Mouse (Mus musculus) gonadal fat pad, adult 2 months (tissue): ENCODE data around the gene Nucb1. TPM values are rescaled to one million over a fixed set of nuclear protein-coding genes. Genes with fewer than 3 reads are reported as not detected.
"Not testable (repeated sequence)": the region's sequence is repeated elsewhere in the genome, so short reads cannot be mapped to it uniquely, and the experiment has no call there.

Source experiments
- DNase-seq: peaks from one replicate; pipeline ENCODE4 v3.0.0-alpha.2; 2012; ENCODE audit warnings: low read depth
- polyA plus RNA-seq: library from polyadenylated mRNA; depleted of rRNA; stranded (reverse); fragments of >200 nt; gene quantifications from 2 replicates; pipeline ENCODE4 v1.2.3, GENCODE M21; 2012; rRNA removed

The Nucb1 gene
- 540 and 702 TPM in 2 replicates for polyA plus RNA-seq

DNA sequence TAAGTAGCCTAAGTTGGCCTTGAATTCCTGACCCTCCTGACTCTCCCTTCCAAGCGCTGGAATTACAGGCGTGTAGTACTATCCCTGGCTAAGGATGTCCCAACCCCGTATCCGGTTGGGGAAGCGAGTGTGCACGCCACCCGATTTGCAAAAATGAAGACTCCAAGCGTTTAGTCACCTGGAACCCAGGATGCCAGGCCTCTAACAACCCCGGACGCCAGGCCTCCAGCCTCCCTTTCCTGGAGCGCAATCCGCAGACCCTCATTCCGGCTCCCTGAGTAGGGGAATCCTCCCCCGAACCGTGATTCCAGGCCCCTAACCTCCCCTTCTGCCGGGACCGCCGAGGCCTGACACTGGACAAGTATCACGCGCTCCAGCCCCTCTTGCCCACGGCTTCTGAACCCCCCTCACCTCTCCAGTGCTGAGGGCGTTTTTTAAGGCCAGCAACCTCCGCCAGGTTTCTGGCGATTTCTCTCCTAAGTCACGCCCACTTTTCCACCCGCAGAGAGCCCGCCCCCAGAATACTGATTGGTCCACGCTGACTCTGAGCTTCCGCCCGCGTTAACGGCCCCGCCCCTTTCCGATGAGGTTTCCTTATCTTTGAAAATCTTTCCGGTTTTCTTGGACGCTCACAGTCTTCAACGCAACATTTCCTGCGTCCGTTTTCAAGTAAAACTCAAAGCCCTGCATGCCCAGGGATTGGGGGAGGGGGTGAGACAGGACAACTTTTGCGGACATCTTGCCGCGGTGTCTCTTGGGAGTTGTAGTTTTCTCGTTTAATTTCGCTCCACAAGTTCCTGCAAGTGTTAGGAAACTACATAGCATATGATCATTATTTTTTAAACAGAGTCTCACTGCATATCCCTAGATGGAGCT is at the start of gene Nucb1:
Nucb1 (minus strand) TSS at position 495 of the 876 bp plus-strand sequence.
- DNase-seq = no peak

GRCm38 (mm10) chr7:45558907-45559306 is 48.7 kb upstream of the Nucb1 start:
- DNase-seq = no peak

DNA sequence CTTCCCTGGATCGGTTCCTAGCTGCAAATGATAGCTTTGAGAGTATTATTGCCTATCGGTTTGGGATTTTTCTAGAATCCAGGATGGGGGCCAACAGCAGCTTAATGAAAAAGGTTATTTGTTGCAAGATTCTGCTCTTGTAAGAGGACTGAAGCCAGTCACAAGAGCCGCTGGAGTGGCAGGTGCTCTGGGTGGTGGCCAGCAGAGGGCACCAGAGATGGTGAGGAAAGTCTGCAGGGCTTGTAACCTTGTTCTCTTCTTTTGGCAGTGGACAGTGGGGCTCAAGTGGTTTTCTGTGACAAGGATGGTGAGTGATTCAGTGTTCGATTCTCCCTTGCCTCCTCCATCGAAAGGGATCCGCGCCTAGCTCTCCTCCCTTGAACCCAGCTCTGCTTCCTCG is 45.6 kb upstream of the Nucb1 start:
- DNase-seq = no peak

- DNase-seq = no peak
Measured at GRCm38 (mm10) chr7:45554744-45555143, 44.5 kb upstream of the Nucb1 start, which contains the start of gene Hsd17b14. Hsd17b14 (plus strand) TSS chr7:45554893.

DNA sequence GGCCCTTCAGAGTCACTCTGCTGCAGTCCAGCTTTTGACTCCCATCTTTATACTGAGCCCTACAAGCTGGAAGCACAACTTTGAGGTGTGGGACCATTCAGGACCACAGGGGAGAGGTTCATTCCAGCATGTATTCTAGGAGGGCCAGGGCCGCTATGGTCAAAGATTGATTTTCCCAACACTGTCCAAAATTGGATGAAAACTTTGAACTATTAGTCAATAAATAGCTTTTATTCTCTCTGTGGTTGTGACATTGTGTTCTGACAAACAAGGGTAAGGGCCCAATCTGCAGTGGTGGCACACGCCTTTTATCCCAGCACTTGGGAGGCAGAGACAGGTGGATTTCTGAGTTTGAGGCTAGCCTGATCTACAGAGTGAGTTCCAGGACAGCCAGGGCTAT is 43.8 kb upstream of the Nucb1 start:
- DNase-seq = no peak

DNA sequence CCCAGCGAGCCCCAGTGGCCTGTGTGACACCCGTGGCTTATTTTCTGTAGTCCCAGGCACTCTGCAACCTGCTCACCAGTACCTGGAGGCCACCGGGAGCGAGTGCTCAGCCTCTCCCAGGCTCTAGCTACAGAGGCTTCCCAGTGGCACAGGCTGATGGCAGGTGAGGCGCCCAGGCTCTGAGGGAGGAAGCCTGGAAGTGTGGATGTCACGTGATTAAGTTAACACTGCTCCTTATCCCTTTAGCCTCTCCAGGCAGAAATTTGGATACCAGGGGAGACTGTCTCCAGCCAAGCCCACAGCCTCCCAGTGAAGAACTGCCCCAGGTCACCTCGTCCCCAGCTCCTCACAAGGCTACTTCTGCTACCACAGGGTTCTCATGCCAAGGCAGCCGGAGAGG is 43.3 kb upstream of the Nucb1 start:
- DNase-seq = no peak

GRCm38 (mm10) chr7:45551512-45551883 is 41.3 kb upstream of the Nucb1 start:
- DNase-seq = no peak

DNA sequence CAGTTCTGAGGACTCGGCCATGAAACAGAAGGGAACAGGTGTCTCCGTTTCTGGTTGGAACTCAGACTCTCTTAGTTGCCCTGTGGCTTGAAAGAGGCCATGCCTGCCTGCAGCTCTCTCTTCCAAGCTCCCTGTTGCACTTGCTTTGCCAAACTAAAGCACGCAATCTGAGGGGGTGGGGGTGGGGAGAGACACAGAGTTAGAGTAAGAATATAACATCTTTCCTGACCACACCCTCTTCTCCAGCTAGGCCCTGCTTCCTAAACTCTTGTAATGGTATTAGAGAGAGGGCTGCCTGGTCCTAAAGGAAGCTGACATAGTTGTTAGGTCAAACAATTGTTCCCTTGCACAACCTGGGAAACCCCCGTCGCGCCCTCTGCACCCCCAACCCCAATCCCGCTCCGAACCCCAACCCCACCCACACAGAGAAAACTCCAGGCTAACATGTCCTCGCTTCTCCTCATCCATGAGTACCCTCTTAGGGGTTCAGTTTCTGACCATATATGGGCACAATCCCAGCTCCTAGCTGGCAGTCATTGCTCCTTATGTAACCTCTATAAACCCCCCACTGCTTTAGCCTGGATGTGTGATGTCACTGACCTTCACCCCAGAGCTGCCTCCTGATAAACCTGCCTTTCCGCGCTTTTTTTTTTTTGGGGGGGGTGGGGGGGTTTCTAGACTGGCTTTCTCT is 40.8 kb upstream of the Nucb1 start:
- no peak for DNase-seq

GRCm38 (mm10) chr7:45549641-45550436 is 39.6 kb upstream of the Nucb1 start:
- DNase-seq = no peak

DNA sequence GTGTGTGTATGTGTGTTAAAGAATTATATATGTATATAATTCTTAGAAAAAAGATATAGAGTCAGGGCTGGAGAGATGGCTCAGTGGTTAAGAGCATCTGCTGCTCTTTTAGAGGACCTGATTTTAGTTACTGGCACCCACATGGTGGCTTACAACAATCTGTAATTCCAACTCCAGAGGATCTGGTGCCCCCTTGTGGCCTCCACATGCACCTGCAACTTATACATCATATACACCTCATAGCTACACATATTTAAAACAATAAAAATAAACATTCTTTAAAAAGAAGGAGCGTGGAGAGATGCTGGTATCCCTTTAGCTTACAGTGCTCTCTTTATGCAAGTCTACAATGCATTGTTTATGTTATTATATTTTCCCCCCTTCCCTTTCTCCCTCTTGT is 34.3 kb upstream of the Nucb1 start:
- DNase-seq = no peak

GRCm38 (mm10) chr7:45540213-45540612 is 30.0 kb upstream of the Nucb1 start:
- DNase-seq = no peak

DNA sequence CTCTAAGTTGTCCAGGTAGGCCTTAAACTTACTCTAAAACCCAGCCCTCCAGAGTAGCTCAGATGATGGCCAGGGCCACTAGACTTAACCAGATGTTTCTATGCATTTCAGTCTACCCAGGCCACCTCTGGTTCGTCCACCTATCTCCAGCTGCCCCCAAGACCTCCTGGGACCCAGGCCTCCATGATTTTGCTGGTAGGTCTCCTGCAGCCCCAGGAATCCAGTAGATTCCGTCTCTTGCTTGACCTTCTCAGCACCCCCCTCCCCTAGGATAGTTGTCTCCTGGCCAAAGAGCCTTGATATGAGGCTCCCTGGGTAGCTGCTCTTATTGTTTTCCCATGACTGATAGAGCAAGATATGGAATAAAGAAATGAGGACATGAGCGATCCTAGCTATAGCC is 28.9 kb upstream of the Nucb1 start:
- no peak for DNase-seq

- no peak for DNase-seq
Measured at GRCm38 (mm10) chr7:45538163-45539041, 28.2 kb upstream of the Nucb1 start.

DNA sequence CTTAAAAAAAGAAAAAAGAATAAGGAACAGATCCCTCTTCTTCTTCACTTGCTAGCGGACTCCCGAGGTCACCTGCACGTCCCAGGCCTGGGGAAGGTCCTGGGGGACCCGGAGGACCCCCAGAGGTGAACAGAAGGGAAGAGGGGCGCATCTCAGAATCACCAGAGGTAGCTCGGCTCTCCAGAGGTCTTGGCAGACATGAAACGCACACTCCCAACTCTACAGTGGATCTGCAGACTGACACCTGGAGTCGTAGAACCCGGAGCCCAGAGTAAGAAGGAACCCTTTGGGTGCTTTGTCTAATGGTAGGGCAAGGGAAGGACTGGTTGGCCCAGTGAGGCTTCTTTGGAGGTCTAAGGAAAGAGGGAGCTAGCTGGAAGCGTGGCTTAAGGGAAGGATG is 27.4 kb upstream of the Nucb1 start:
- no peak for DNase-seq

- peak; percentile 61 for DNase-seq
Measured at GRCm38 (mm10) chr7:45535676-45536075, 25.5 kb upstream of the Nucb1 start.

DNA sequence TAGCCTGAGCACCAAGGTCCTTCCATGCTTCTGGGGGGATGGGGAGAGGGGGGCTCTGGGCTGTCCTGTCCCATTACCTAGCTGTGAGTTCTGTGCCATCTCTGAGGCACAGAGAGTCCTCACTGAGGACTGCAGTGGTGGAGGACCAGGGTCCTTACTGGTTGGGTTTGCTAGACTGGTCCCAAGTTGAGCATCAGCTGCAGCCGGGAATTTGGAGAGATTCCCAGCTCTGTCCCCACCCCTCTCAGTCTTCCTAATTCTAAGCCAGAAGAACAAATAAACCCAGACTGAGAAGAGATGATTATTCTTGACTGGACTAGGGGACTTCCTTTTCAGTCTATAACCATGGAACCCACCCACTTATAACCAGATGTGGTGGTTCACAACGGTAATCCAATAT is 20.4 kb upstream of the Nucb1 start:
- DNase-seq = no peak

GRCm38 (mm10) chr7:45529461-45529860 is 19.3 kb upstream of the Nucb1 start:
- DNase-seq = no peak

- DNase-seq = not testable (repeated sequence)
Measured at GRCm38 (mm10) chr7:45527169-45527568, 17.0 kb upstream of the Nucb1 start.

DNA sequence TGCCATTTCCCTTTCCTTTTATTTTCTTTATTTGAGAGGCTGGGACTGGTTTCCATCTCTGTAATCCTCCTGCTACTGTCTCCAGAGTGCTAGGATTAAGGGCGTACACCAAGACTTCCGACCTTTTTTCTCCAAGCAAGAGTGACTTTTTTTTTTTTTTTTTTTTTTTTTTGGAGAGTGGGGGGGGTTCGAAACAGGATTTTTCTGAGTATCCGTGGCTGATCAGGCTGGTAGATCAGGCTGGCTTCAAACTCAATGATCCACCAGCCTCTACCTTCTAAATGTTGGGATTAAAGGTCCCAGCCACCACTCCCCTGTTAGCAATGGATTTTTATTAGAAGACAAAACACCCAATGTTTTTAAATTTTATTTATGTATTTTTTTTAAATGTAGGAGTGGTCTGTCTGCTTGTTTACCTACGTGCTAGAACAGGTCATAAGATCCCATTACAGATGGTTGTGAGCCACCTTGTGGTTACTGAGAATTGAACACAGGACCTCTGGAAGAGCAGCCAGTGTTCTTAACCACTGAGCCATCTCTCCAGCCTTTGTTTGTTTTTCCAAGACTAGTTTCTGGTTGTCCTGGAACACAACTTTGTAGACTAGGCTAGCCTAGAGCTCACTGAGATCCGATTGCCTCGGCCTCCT is 16.4 kb upstream of the Nucb1 start:
- DNase-seq = no peak

DNA sequence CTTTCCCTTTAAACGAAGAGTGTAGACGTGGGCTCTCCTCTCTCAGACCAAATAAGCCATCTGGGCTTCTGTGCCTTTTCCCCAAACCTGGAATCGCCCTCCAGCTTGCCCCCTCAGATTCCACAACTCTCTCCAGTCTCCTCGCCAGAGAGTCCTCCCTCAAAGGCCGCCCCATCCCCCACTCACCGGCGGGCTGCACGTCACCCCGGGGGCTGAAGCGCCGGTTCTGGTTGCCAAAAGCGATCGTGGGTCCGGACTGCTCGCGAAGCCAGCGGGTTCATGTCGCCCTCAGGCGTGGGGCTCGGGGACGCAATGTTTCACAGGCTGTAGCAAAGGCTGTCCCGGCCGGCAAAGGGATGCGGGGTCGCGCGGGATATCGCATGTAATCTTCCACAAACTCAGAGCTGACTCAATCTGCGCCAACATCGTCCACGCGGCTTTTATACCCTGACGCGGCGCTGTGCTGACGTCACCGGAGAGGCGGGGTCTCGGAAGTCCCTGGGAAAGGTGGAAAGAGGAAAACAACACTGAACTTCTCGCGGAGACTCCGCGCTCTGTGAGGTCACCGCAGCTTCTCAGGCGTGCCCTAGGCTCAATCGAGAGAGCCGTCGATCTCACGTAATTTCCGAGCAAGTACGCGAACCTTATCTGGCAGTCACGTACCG is 15.7 kb upstream of the Nucb1 start, which contains the start of the genes Ppp1r15a and Plekha4:
Ppp1r15a (minus strand) TSS at position 460 of the 665 bp plus-strand sequence.
Plekha4 (plus strand) TSS at position 522 of the 665 bp plus-strand sequence.
- no peak for DNase-seq
